In genomic region chr17:71127464-71128110, GRCm38 (mm10) we compare ENCODE assay signal across 11 mouse cellular contexts. TPM values are rescaled to one million over a fixed set of nuclear protein-coding genes. Genes with fewer than 3 reads are reported as not detected.
DNase-seq lines count a peak whose midpoint lies in the region; ATAC-seq lines count a peak whose summit lies in the region.
"Had no signal": no experiment of that assay in that cellular context is flagged by ENCODE, and none has a peak within 500 bp of the region (broad histone marks: within the 10 kb centered on the region; RNA-seq: fewer than 3 reads in every experiment).

No protein-coding gene starts in this region.

- no peaks in the 10 kb centered on the region for H3K9me3 ChIP-seq in heart, embryonic 11.5 days (replicated peaks; ENCODE audit: control insufficient read depth, low read length)
- no peaks in the 10 kb centered on the region for H3K9me3 ChIP-seq in limb, embryonic 11.5 days (ENCODE audit: control insufficient read depth, low read length)
- peaks cover 4% of the 10 kb centered on the region; the same call in 1 of the 2 replicates for H3K9me3 ChIP-seq in megakaryocyte, embryonic 14.5 days
- no peaks in the 10 kb centered on the region for H3K9me3 ChIP-seq in forebrain, embryonic 13.5 days (replicated peaks)
- H3K9me3 ChIP-seq: midbrain, embryonic 12.5 days had no signal

- no peaks in the 10 kb centered on the region; the same call in 1 of the 2 replicates for H3K4me1 ChIP-seq in heart, embryonic 11.5 days (ENCODE audit: control insufficient read depth, insufficient read depth, low read length)
- peaks cover 8% of the 10 kb centered on the region; the same call in 1 of the 2 replicates for H3K4me1 ChIP-seq in limb, embryonic 11.5 days (ENCODE audit: control insufficient read depth, insufficient read depth, low read length)
- peaks cover 67% of the 10 kb centered on the region for H3K4me1 ChIP-seq in megakaryocyte, embryonic 14.5 days
- H3K4me1 ChIP-seq in forebrain, embryonic 13.5 days = no peaks in the 10 kb centered on the region

- WGBS in heart, embryonic 11.5 days (ENCODE audit: insufficient replicate concordance) = 62% methylated on average over 7 of the region's 7 CpGs
- 77% methylated on average over 7 of the region's 7 CpGs for WGBS in limb, embryonic 11.5 days
- 84% methylated on average over 7 of the region's 7 CpGs for WGBS in forebrain, embryonic 13.5 days

- peak; percentile 48 for DNase-seq in heart, adult 8-10 months (ENCODE audit: low spot score)
- peak; percentile 18 for DNase-seq in limb, embryonic 11.5 days (ENCODE audit: low spot score)
- DNase-seq in cerebellum, adult 18-20 months = no peak
- no peak for DNase-seq in cerebellum, adult 11-12 months
- DNase-seq: adrenal gland, postnatal 25 days had no signal

- H3K36me3 ChIP-seq in heart, embryonic 11.5 days (ENCODE audit: control insufficient read depth, insufficient read depth, low read length) = peaks cover 3% of the 10 kb centered on the region; the same call in 1 of the 2 replicates
- no peaks in the 10 kb centered on the region for H3K36me3 ChIP-seq in limb, embryonic 11.5 days (ENCODE audit: control insufficient read depth, insufficient read depth, low read length)
- H3K36me3 ChIP-seq in megakaryocyte, embryonic 14.5 days (replicated peaks; ENCODE audit: low read length) = peaks cover 59% of the 10 kb centered on the region
- H3K36me3 ChIP-seq in forebrain, embryonic 13.5 days (ENCODE audit: poor library complexity, severe bottlenecking) = no peaks in the 10 kb centered on the region
- H3K36me3 ChIP-seq: midbrain, embryonic 12.5 days had no signal

- no peak overlapping the region for H3K9ac ChIP-seq in heart, embryonic 11.5 days (ENCODE audit: low read depth, low read length)
- no peak overlapping the region for H3K9ac ChIP-seq in limb, embryonic 11.5 days (ENCODE audit: low read length)
- no peak overlapping the region for H3K9ac ChIP-seq in forebrain, embryonic 13.5 days
- H3K9ac ChIP-seq: midbrain, embryonic 12.5 days had no signal

- no peak overlapping the region for H3K4me2 ChIP-seq in heart, embryonic 11.5 days
- H3K4me2 ChIP-seq in limb, embryonic 11.5 days (ENCODE audit: low read depth, severe bottlenecking) = no peak overlapping the region
- no peak overlapping the region for H3K4me2 ChIP-seq in forebrain, embryonic 13.5 days
- H3K4me2 ChIP-seq: midbrain, embryonic 12.5 days had no signal

- H3K4me3 ChIP-seq in heart, embryonic 11.5 days (ENCODE audit: low read depth, low read length) = no peak overlapping the region
- H3K4me3 ChIP-seq in limb, embryonic 11.5 days (ENCODE audit: low read depth, low read length) = no peak overlapping the region
- H3K4me3 ChIP-seq in megakaryocyte, embryonic 14.5 days (replicated peaks) = peak overlapping the region; percentile 73
- H3K4me3 ChIP-seq in forebrain, embryonic 13.5 days = no peak overlapping the region
- H3K4me3 ChIP-seq: midbrain, embryonic 12.5 days had no signal

- H3K27ac ChIP-seq in heart, embryonic 11.5 days (ENCODE audit: low read depth, low read length) = no peak overlapping the region
- no peak overlapping the region for H3K27ac ChIP-seq in limb, embryonic 11.5 days (replicated peaks; ENCODE audit: low read depth, low read length)
- no peak overlapping the region for H3K27ac ChIP-seq in forebrain, embryonic 13.5 days
- H3K27ac ChIP-seq: hindbrain, postnatal 0 days; midbrain, embryonic 12.5 days had no signal

- H3K27me3 ChIP-seq in heart, embryonic 11.5 days (ENCODE audit: control insufficient read depth, insufficient read depth, low read length) = no peaks in the 10 kb centered on the region
- H3K27me3 ChIP-seq in limb, embryonic 11.5 days (ENCODE audit: control insufficient read depth, insufficient read depth, low read length) = no peaks in the 10 kb centered on the region
- H3K27me3 ChIP-seq in megakaryocyte, embryonic 14.5 days (replicated peaks) = no peaks in the 10 kb centered on the region
- no peaks in the 10 kb centered on the region for H3K27me3 ChIP-seq in forebrain, embryonic 13.5 days
- H3K27me3 ChIP-seq: midbrain, embryonic 12.5 days had no signal

- ATAC-seq in heart, embryonic 11.5 days (replicated peaks; ENCODE audit: insufficient number of reproducible peaks, low FRiP score, low TSS enrichment) = no peak
- peak; percentile 50 to 64 for ATAC-seq in hematopoietic stem cell, adult 5-6 weeks (replicated peaks in 1 of 2; ENCODE audit: insufficient read depth in 1 of 2, low FRiP score in 2 of 2, low TSS enrichment in 1 of 2, low read depth in 1 of 2, poor library complexity in 2 of 2, severe bottlenecking in 2 of 2)
- no peak for ATAC-seq in limb, embryonic 11.5 days (ENCODE audit: insufficient number of reproducible peaks, low FRiP score, low TSS enrichment, low read depth)
- no peak for ATAC-seq in forebrain, embryonic 13.5 days
- ATAC-seq: hindbrain, postnatal 0 days had no signal

RNA-seq across cellular contexts. Expression of gene Lpin2, which starts 54.8 kb away (rescaled TPM):
- total RNA-seq in heart, adult 8-10 months (2022) = 10 to 100 TPM in 1 of 4 experiments, 1 to 10 TPM in 3; 7.4 to 11.1 (median 10.0) TPM
- polyA plus RNA-seq in heart, embryonic 11.5 days (2014; fragmentation: Nextera tagmentation; extraction: Ambion mirVana) = 21.9 and 22.5 TPM in 2 replicates
- total RNA-seq in hematopoietic stem cell, adult 5-6 weeks (2017) = 54.8 and 72.9 TPM in 2 replicates
- 48.1 and 54.8 TPM in 2 replicates for polyA plus RNA-seq in limb, embryonic 11.5 days (2014; fragmentation: Nextera tagmentation; extraction: Ambion mirVana)
- polyA plus RNA-seq in megakaryocyte, embryonic 14.5 days (2012; ENCODE audit: insufficient read depth, low replicate concordance) = 7.6 TPM in 2 replicates
- polyA plus RNA-seq in forebrain, embryonic 13.5 days (2015; fragmentation: Nextera tagmentation; extraction: Ambion mirVana) = 34.1 and 37.5 TPM in 2 replicates

Comparison
In these comparisons a context has a peak if more than half of its experiments do, and no peak if none do; other contexts are left out.
1. DNase-seq: peak in heart, adult 8-10 months (single experiment) and limb, embryonic 11.5 days (single experiment); none in cerebellum, adult 18-20 months (0 of 2) and cerebellum, adult 11-12 months (single experiment).
2. ATAC-seq: peak in hematopoietic stem cell, adult 5-6 weeks (2 of 2); none in heart, embryonic 11.5 days (single experiment), limb, embryonic 11.5 days (single experiment) and forebrain, embryonic 13.5 days (single experiment).